Mouse (Mus musculus): ENCODE data around the gene Rraga.
A peak's percentile ranks its signal among the peaks of the same experiment; 100 is the strongest.

DNA sequence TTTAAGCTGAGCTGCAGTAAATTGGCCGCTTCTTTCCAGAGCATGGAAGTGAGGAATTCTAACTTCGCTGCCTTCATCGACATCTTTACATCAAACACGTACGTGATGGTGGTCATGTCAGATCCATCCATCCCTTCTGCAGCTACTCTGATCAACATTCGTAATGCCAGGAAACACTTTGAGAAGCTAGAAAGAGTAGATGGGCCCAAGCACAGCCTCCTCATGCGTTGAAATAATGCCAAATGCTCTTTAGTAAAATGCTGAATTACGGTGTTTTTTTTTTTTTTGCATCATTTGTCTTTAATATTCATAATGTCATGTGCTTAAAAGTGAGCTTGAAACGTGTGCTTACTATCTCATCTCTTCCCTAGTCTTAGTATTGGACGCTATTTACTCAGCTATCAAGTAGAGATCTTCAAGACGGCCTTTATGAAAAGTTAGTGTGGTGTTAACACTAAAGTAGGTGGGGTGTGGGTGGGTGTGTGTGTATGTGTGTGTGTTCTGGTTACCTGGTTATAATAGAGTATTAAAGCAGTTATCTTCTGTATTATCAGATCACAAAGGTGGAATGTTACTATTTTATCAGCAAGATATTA lies 1.3 kb downstream of the Rraga start:
- TF ChIP-seq POLR2A (IDR thresholded peaks at IDR 0.05; ENCODE audit: low read depth, low read length) (0 out of 2 replicates have a peak, but pooled peaks have one; percentile 13), CTCF (IDR thresholded peaks at IDR 0.05; ENCODE audit: borderline replicate concordance, insufficient read depth, low read length) (no peak)

Measured in embryonic fibroblast, embryonic 13.5 days (primary cell).